Mouse (Mus musculus): ENCODE measurements at regions not wholly inside any gene's neighbourhood (a gene's known extent, or its start where the extent isn't known, plus 50 kb on each side); places are given as distances from the start of the nearest gene placed in this dataset.

- DNase-seq (ENCODE audit: low spot score in 2 of 2): no peak
Measured at GRCm38 (mm10) chr15:49043035-49043434, 4841.7 kb upstream of the Gm7489 start.

- no peak for DNase-seq (ENCODE audit: low spot score in 2 of 2)
Measured at GRCm38 (mm10) chr15:49065069-49065468, 4819.6 kb upstream of the Gm7489 start.

DNA sequence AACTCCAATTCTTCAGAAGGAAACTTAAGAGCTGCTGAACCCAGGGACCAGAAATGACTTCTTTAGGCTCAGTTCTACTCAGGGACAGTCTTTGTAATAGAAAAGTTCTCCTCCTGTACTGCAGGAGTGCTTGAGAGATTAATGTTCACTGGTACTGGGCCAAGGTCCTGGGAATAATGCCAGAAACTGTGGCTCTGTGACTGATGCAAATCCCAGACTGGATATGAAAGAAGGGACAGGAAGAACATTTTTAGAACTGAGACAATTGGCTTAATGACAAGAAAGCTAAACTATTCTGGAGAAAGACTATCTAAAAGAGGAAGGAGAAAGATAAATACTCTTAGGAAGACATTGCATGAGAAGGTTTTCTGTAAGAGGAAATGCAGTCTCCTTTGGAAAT lies 4818.8 kb upstream of the Gm7489 start:
- peak; percentile 12 to 37 for DNase-seq (ENCODE audit: low spot score in 2 of 2)

- DNase-seq (ENCODE audit: low spot score in 2 of 2): no peak
Measured at GRCm38 (mm10) chr15:49066367-49066766, 4818.3 kb upstream of the Gm7489 start.

Data from layer of hippocampus, postnatal 10 days (tissue).